Mouse (Mus musculus): ENCODE measurements around the gene Hyal2.
"Not testable (repeated sequence)": the region's sequence is repeated elsewhere in the genome, so short reads cannot be mapped to it uniquely, and the experiment has no call there.

Gene Hyal2

DNA sequence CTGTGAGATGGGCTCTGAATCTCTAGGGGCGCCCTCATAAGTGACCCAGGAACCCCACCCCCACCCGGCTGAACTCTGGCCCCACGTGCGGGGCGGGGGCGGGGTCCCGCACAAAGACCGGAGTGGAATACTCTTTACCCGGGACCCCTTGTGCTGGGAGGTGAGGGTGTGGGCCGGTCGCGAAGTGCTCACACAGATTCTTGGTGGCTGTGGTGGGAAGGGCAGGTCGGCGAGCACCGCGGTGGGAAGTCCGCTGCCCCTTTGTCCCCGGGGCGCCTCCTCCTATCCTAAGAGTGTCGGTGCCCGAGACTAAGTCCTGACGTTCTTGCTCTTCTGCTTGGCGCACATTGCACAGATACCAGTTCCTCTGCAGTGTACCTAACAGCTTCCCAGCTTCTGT is 1.5 kb downstream of the Hyal2 start:
- DNase-seq (ENCODE audit: low read depth, low spot score): no peak

- DNase-seq (ENCODE audit: low read depth, low spot score): no peak
These were observed 2.3 kb downstream of the Hyal2 start for GRCm38 (mm10) chr9:107570016-107570415.

- DNase-seq (ENCODE audit: low read depth, low spot score): no peak
These were observed 3.1 kb downstream of the Hyal2 start for GRCm38 (mm10) chr9:107570845-107571244.

- DNase-seq (ENCODE audit: low read depth, low spot score): no peak
These were observed 4.0 kb downstream of the Hyal2 start for GRCm38 (mm10) chr9:107571534-107572326.

DNA sequence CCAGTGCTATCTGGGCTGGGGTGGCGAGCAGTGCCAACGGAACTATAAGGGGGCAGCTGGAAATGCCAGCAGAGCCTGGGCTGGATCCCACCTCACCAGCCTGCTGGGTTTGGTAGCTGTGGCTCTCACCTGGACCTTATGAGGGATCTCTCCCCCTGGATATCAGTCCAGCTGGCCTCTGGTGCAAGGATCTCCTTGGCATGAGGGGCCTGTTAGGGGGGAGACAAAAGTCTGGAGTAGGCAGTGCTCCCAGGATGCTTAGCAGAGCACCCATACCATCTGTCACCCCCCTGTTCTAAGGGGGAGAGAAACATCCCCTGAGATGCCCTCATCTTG is 4.5 kb downstream of the Hyal2 start:
- DNase-seq (ENCODE audit: low read depth, low spot score): no peak

GRCm38 (mm10) chr9:107573774-107574173 is 6.0 kb downstream of the Hyal2 start:
- not testable (repeated sequence) for DNase-seq (ENCODE audit: low read depth, low spot score)

DNA sequence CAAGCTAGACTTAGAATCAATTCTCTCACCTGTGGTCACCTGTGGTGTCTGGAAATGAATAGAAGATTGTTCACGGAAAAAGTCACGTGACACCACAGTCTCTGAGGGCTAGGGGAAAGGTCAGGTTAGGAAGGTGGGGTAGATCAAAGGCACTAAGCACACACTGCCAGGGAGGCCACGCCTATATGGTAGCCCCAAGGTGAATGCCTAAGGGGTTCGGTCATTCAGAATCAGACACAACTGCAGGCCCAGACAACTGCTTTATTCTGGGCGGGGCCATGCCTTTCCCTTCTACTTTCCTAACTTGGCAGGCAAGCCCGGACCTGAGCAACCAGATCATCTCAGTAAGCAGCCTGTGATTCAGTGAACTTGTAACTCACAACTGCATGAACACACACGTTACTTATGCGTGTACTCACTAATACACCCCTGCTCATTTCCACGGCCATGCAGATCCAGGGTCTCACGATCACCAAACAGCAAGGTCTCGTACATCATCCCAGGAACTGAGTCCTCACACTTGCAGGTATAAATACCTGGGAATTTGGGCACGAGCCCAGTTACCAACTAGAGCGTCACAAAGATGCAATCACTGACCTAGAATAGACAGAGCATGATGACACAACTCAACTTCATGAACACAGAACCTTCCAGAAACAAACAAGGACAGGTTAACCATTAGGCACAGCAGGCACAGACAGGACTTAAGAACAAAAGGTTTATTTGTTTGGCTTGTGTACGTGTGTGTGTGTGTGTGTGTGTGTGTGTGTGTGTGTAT is 8.0 kb downstream of the Hyal2 start:
- no peak for DNase-seq (ENCODE audit: low read depth, low spot score)

DNA sequence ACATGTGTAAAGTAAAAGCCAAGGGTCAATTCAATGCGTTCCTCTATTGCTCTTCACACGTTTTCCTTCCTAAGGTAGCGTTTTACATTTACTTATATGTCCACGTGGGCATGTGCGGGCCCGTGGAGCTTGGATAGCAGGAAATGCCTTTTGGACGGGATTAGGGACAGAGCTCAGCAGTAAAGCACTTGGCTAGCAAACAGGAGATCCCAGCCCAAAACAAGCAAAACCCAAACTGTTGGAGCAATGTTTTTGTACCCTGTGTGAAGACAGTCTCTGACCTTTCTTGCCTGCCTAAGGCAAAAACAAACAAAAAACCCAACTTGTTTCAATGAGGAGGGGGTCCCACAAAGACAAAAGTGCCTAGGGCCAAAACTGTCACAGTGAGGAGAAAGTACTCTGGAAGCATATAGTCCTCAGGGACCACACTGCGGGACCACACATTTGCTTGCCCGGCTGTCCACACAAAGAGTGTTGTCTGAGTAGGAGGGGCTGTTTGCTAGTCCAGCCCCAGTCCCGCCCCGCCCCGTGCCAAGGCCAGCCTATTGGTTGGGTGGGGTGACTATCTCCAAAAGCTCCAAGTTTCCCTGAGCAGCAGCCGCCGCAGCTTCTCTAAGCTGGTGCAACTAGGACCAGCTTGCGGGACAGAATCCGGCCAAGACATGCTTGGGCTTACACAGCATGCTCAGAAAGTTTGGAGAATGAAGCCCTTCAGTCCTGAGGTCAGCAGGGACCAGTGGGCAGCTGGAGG is 8.8 kb downstream of the Hyal2 start, which contains the start of gene Hyal1:
Gene Hyal1 (plus strand): TSS at position 571 of the 751 bp plus-strand sequence.
- no peak for DNase-seq (ENCODE audit: low read depth, low spot score)

GRCm38 (mm10) chr9:107577871-107578270 is 10.1 kb downstream of the Hyal2 start:
- DNase-seq (ENCODE audit: low read depth, low spot score): no peak

DNA sequence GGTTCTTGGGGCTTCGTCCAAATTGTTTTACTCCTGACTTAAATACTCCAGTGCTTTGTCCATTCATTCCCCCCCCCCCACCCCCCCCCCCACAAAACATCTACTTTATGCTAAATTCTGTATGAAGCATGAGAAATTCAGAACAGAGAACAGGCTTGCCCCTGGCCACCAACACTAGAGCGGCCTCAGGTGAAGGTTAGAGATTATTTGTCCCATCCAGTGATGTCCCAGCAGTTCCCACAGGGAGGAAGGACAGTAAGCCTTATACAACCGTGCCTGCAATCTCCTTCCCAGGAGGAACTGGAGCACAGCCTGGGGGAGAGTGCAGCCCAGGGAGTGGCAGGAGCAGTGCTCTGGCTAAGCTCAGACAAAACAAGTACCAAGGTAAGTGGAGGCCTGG is 10.8 kb downstream of the Hyal2 start, which contains the start of gene Naa80:
Gene Naa80 (plus strand): TSS at position 301 of the 400 bp plus-strand sequence.
- no peak for DNase-seq (ENCODE audit: low read depth, low spot score)

DNA sequence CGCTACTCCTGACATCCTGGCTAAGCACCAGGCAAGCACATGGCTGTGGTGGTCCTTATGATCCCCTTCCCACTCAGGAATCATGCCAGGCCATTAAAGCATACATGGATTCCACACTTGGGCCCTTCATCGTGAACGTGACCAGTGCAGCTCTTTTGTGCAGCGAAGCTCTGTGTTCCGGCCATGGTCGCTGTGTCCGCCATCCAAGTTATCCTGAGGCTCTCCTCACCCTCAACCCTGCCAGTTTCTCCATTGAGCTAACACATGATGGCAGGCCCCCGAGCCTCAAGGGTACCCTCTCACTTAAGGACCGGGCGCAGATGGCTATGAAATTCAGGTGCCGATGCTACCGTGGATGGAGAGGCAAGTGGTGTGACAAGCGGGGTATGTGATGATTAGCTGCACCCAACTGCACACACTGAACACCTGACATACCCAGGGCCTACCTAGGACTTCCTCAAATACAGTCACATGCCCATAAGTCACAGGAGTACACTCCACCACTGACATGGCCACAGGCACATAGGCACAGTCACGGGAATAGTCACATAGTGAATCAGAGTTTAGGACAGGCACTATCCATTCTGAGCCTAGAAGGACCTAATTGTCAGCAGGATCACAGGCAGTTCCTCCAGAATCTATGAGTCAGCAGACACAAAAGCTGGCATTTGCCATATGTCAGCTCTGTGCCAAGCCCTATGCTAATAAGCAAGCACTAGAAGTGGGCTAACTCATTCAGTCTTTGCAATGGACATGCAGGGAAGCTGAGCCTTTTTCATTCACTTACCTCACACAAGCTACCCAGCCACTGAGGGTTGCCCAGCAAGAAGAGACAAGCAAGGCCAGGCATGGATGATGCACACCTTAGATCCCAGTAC is 11.5 kb downstream of the Hyal2 start:
- no peak for DNase-seq (ENCODE audit: low read depth, low spot score)

- no peak for DNase-seq (ENCODE audit: low read depth, low spot score)
These were observed 13.0 kb downstream of the Hyal2 start, which contains the start of gene Hyal3 for GRCm38 (mm10) chr9:107580501-107581317. Gene Hyal3, plus strand, starts transcription at chr9:107580818.

- no peak for DNase-seq (ENCODE audit: low read depth, low spot score)
These were observed 13.8 kb downstream of the Hyal2 start for GRCm38 (mm10) chr9:107581584-107581983.

GRCm38 (mm10) chr9:107582509-107583062 is 14.8 kb downstream of the Hyal2 start:
- no peak for DNase-seq (ENCODE audit: low read depth, low spot score)

GRCm38 (mm10) chr9:107583174-107583573 is 15.4 kb downstream of the Hyal2 start:
- DNase-seq (ENCODE audit: low read depth, low spot score): no peak

- DNase-seq (ENCODE audit: low read depth, low spot score): no peak
These were observed 18.8 kb downstream of the Hyal2 start for GRCm38 (mm10) chr9:107586504-107586903.

GRCm38 (mm10) chr9:107586974-107587832 is 19.5 kb downstream of the Hyal2 start, which contains the start of gene Ifrd2:
Gene Ifrd2, plus strand, starts transcription at chr9:107587642.
- DNase-seq (ENCODE audit: low read depth, low spot score): peak; percentile 95

GRCm38 (mm10) chr9:107587833-107588639 is 20.3 kb downstream of the Hyal2 start:
- DNase-seq (ENCODE audit: low read depth, low spot score): no peak
